Mouse (Mus musculus): Measurements from ENCODE around the gene Npr3. TPM values are rescaled to one million over a fixed set of nuclear protein-coding genes. Genes with fewer than 3 reads are reported as not detected.

Npr3 gene
- polyA plus RNA-seq, 1 experiment from 2014 or later, result 6.3 TPM

- Histone ChIP-seq H3K4me1 (no peaks in the 10 kb centered on the region), H3K27ac (no peak overlapping the region), H3K4me3 (no peak overlapping the region), H3K36me3 (no peaks in the 10 kb centered on the region), H3K9ac (no peak overlapping the region), H3K9me3 (0 out of 2 replicates have a peak, but pooled peaks cover 2% of the 10 kb centered on the region), H3K4me2 (replicated peaks) (no peak overlapping the region), H3K27me3 (no peaks in the 10 kb centered on the region)
- 97% methylated on average over 1 of the region's 1 CpGs for WGBS
- ATAC-seq (ENCODE audit: insufficient number of reproducible peaks, insufficient read depth, low FRiP score, low TSS enrichment), result no peak
These were observed 28.8 kb downstream of the Npr3 start for GRCm38 (mm10) chr15:11878334-11878733.

GRCm38 (mm10) chr15:11877273-11877672, 29.8 kb downstream of the Npr3 start:
- ATAC-seq (ENCODE audit: insufficient number of reproducible peaks, insufficient read depth, low FRiP score, low TSS enrichment), result no peak
- WGBS, result 77% methylated on average over 2 of the region's 2 CpGs

GRCm38 (mm10) chr15:11866918-11867317, 40.2 kb downstream of the Npr3 start:
- Histone ChIP-seq H3K9ac (no peak overlapping the region), H3K4me2 (replicated peaks) (no peak overlapping the region), H3K27me3 (no peaks in the 10 kb centered on the region), H3K36me3 (no peaks in the 10 kb centered on the region), H3K9me3 (no peaks in the 10 kb centered on the region), H3K27ac (no peak overlapping the region), H3K4me3 (no peak overlapping the region), H3K4me1 (no peaks in the 10 kb centered on the region)
- WGBS, result 95% methylated on average over 3 of the region's 3 CpGs
- ATAC-seq (ENCODE audit: insufficient number of reproducible peaks, insufficient read depth, low FRiP score, low TSS enrichment), result no peak

More at GRCm38 (mm10) chr15:11877273-11877672, 29.8 kb downstream of the Npr3 start:
- Histone ChIP-seq H3K4me2 (replicated peaks) (no peak overlapping the region), H3K27ac (no peak overlapping the region), H3K4me3 (no peak overlapping the region), H3K9ac (no peak overlapping the region), H3K27me3 (no peaks in the 10 kb centered on the region), H3K9me3 (0 out of 2 replicates have a peak, but pooled peaks cover 2% of the 10 kb centered on the region), H3K36me3 (no peaks in the 10 kb centered on the region), H3K4me1 (no peaks in the 10 kb centered on the region)

GRCm38 (mm10) chr15:11863540-11863818, 43.6 kb downstream of the Npr3 start:
- Histone ChIP-seq H3K4me1 (no peaks in the 10 kb centered on the region), H3K4me3 (no peak overlapping the region), H3K9me3 (no peaks in the 10 kb centered on the region), H3K27ac (no peak overlapping the region), H3K9ac (no peak overlapping the region), H3K4me2 (replicated peaks) (no peak overlapping the region), H3K36me3 (no peaks in the 10 kb centered on the region), H3K27me3 (no peaks in the 10 kb centered on the region)
- WGBS, result 88% methylated on average over 6 of the region's 6 CpGs
- no peak for ATAC-seq (ENCODE audit: insufficient number of reproducible peaks, insufficient read depth, low FRiP score, low TSS enrichment)

- 77% methylated on average over 15 of the region's 15 CpGs for WGBS
These were observed 44.1 kb downstream of the Npr3 start for GRCm38 (mm10) chr15:11862785-11863539.

GRCm38 (mm10) chr15:11862253-11862652, 44.8 kb downstream of the Npr3 start:
- 88% methylated on average over 7 of the region's 7 CpGs for WGBS
- no peaks in the 10 kb centered on the region for H3K9me3 ChIP-seq
- H3K4me2 ChIP-seq (replicated peaks), result no peak overlapping the region
- no peak for ATAC-seq (ENCODE audit: insufficient number of reproducible peaks, insufficient read depth, low FRiP score, low TSS enrichment)
- no peak overlapping the region for H3K9ac ChIP-seq
- no peak overlapping the region for H3K4me3 ChIP-seq
- H3K36me3 ChIP-seq, result no peaks in the 10 kb centered on the region
- H3K4me1 ChIP-seq, result no peaks in the 10 kb centered on the region
- H3K27ac ChIP-seq, result no peak overlapping the region
- no peaks in the 10 kb centered on the region for H3K27me3 ChIP-seq

More at GRCm38 (mm10) chr15:11862785-11863539, 44.1 kb downstream of the Npr3 start:
- Histone ChIP-seq H3K4me2 (replicated peaks) (no peak overlapping the region), H3K27ac (no peak overlapping the region), H3K27me3 (no peaks in the 10 kb centered on the region), H3K36me3 (no peaks in the 10 kb centered on the region), H3K9me3 (no peaks in the 10 kb centered on the region), H3K4me3 (no peak overlapping the region), H3K4me1 (no peaks in the 10 kb centered on the region), H3K9ac (no peak overlapping the region)
- ATAC-seq (ENCODE audit: insufficient number of reproducible peaks, insufficient read depth, low FRiP score, low TSS enrichment), result no peak

GRCm38 (mm10) chr15:11860259-11860658, 46.8 kb downstream of the Npr3 start:
- Histone ChIP-seq H3K27ac (no peak overlapping the region), H3K4me3 (no peak overlapping the region), H3K9ac (no peak overlapping the region), H3K9me3 (no peaks in the 10 kb centered on the region), H3K4me1 (no peaks in the 10 kb centered on the region), H3K36me3 (no peaks in the 10 kb centered on the region), H3K4me2 (replicated peaks) (no peak overlapping the region), H3K27me3 (no peaks in the 10 kb centered on the region)
- 78% methylated on average over 2 of the region's 2 CpGs for WGBS
- no peak for ATAC-seq (ENCODE audit: insufficient number of reproducible peaks, insufficient read depth, low FRiP score, low TSS enrichment)

- ATAC-seq (ENCODE audit: insufficient number of reproducible peaks, insufficient read depth, low FRiP score, low TSS enrichment), result no peak
- Histone ChIP-seq H3K27ac (no peak overlapping the region), H3K4me1 (no peaks in the 10 kb centered on the region), H3K9ac (no peak overlapping the region), H3K4me2 (replicated peaks) (no peak overlapping the region), H3K9me3 (no peaks in the 10 kb centered on the region), H3K36me3 (no peaks in the 10 kb centered on the region), H3K27me3 (no peaks in the 10 kb centered on the region), H3K4me3 (no peak overlapping the region)
- WGBS, result 85% methylated on average over 3 of the region's 3 CpGs
These were observed 47.3 kb downstream of the Npr3 start for GRCm38 (mm10) chr15:11859829-11860228.

GRCm38 (mm10) chr15:11858411-11858810, 48.7 kb downstream of the Npr3 start:
- ATAC-seq (ENCODE audit: insufficient number of reproducible peaks, insufficient read depth, low FRiP score, low TSS enrichment), result no peak
- H3K9ac ChIP-seq, result no peak overlapping the region
- H3K4me3 ChIP-seq, result no peak overlapping the region
- H3K9me3 ChIP-seq, result no peaks in the 10 kb centered on the region
- no peaks in the 10 kb centered on the region for H3K4me1 ChIP-seq
- H3K36me3 ChIP-seq, result no peaks in the 10 kb centered on the region
- WGBS, result 97% methylated on average over 6 of the region's 6 CpGs
- H3K27me3 ChIP-seq, result no peaks in the 10 kb centered on the region
- H3K27ac ChIP-seq, result no peak overlapping the region
- H3K4me2 ChIP-seq (replicated peaks), result no peak overlapping the region

- Histone ChIP-seq H3K4me2 (replicated peaks) (no peak overlapping the region), H3K4me1 (peaks cover 12% of the 10 kb centered on the region; the same call in 1 of the 2 replicates), H3K9me3 (no peaks in the 10 kb centered on the region), H3K27me3 (no peaks in the 10 kb centered on the region), H3K36me3 (no peaks in the 10 kb centered on the region), H3K9ac (no peak overlapping the region), H3K4me3 (no peak overlapping the region), H3K27ac (no peak overlapping the region)
- no peak for ATAC-seq (ENCODE audit: insufficient number of reproducible peaks, insufficient read depth, low FRiP score, low TSS enrichment)
- 43% methylated on average over 16 of the region's 16 CpGs for WGBS
These were observed 61.7 kb downstream of the Npr3 start for GRCm38 (mm10) chr15:11845204-11846062.

- H3K4me2 ChIP-seq (replicated peaks), result no peak overlapping the region
- H3K9ac ChIP-seq, result no peak overlapping the region
- H3K4me1 ChIP-seq, result peaks cover 12% of the 10 kb centered on the region; the same call in 1 of the 2 replicates
- 80% methylated on average over 6 of the region's 6 CpGs for WGBS
- no peaks in the 10 kb centered on the region for H3K36me3 ChIP-seq
- H3K27ac ChIP-seq, result no peak overlapping the region
- H3K4me3 ChIP-seq, result no peak overlapping the region
- H3K9me3 ChIP-seq, result no peaks in the 10 kb centered on the region
- no peaks in the 10 kb centered on the region for H3K27me3 ChIP-seq
- ATAC-seq (ENCODE audit: insufficient number of reproducible peaks, insufficient read depth, low FRiP score, low TSS enrichment), result no peak
These were observed 63.0 kb downstream of the Npr3 start for GRCm38 (mm10) chr15:11844115-11844514.

- Histone ChIP-seq H3K27me3 (no peaks in the 10 kb centered on the region), H3K9me3 (no peaks in the 10 kb centered on the region), H3K4me3 (no peak overlapping the region), H3K9ac (no peak overlapping the region), H3K4me2 (replicated peaks) (no peak overlapping the region), H3K27ac (no peak overlapping the region), H3K4me1 (peaks cover 12% of the 10 kb centered on the region; the same call in 1 of the 2 replicates), H3K36me3 (no peaks in the 10 kb centered on the region)
- ATAC-seq (ENCODE audit: insufficient number of reproducible peaks, insufficient read depth, low FRiP score, low TSS enrichment), result no peak
- WGBS, result 66% methylated on average over 4 of the region's 4 CpGs
These were observed 65.3 kb downstream of the Npr3 start for GRCm38 (mm10) chr15:11841828-11842227.
